Mouse (Mus musculus): ENCODE data around the gene Pp2d1. TPM values are rescaled to one million over a fixed set of nuclear protein-coding genes. Genes with fewer than 3 reads are reported as not detected.

Gene Pp2d1
- total RNA-seq, 2 experiments from 2014 or later, result not detected

GRCm38 (mm10) chr17:53567346-53568101, 28.3 kb upstream of the Pp2d1 start:
- peak; percentile 21 to 47 for DNase-seq (ENCODE audit: low spot score in 2 of 2)
- intact Hi-C loops (cut with DNase I), result loop anchor here (5.0 kb wide), 2 partner anchors 55 to 90 kb away; no protein-coding TSS in a partner anchor

DNA sequence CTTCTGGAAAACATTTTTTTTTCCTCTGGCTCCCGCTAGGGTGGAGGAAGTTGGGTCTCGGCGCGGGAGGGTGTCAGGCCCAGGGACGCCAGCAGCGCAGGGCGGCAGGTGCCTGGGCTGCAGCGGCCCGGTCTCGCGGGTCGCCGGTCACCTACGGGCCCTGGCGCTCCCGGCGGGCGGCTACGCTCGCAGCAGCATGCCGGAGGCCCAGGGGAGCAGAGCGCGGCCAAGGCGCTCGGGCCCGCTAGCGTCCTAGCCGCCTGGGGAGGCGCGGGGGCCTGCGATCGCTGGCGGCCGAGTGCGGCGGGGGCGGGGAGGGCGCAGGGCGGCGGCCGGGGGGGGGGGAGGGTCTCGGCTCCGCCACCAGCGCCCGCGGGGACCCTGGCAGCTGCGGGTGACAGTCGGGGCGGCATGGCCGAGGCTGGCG, 27.7 kb upstream of the Pp2d1 start:
- peak; percentile 51 to 52 for DNase-seq (ENCODE audit: low spot score in 2 of 2)
- intact Hi-C loops (cut with DNase I), result loop anchor here (5.0 kb wide), 2 partner anchors 55 to 90 kb away; no protein-coding TSS in a partner anchor

- intact Hi-C loops (cut with DNase I), result loop anchor here (5.0 kb wide), 2 partner anchors 54 to 91 kb away; no protein-coding TSS in a partner anchor
These were observed 27.1 kb upstream of the Pp2d1 start, which contains the start of gene Kat2b for GRCm38 (mm10) chr17:53566161-53566918. Kat2b (plus strand) TSS chr17:53566861.

DNA sequence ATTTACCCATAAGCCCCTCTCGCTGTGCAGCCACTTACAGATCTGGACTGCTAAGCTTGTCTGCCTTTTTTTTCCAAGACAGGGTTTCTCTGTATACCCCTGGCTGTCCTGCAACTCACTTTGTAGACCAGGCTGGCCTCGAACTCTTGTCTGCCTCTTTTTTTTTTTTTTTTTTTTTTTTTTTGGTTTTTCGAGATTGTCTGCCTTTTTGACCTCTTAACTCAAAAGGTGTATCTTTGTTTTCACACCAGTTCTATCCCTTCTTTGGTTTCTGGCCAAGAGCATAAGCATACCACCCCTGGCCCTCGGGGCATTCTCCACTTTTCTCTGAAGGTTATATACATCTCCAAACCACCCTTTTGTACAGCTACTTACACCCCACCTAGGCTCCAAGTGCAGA, 25.6 kb upstream of the Pp2d1 start:
- no peak for DNase-seq (ENCODE audit: low spot score in 2 of 2)
- intact Hi-C loops (cut with DNase I), result loop anchor here (5.0 kb wide), 2 partner anchors 53 to 92 kb away; no protein-coding TSS in a partner anchor

More at GRCm38 (mm10) chr17:53566161-53566918, 27.1 kb upstream of the Pp2d1 start, which contains the start of gene Kat2b:
- DNase-seq (ENCODE audit: low spot score in 2 of 2), result peak in 1 of 2 experiments; percentile 13

DNA sequence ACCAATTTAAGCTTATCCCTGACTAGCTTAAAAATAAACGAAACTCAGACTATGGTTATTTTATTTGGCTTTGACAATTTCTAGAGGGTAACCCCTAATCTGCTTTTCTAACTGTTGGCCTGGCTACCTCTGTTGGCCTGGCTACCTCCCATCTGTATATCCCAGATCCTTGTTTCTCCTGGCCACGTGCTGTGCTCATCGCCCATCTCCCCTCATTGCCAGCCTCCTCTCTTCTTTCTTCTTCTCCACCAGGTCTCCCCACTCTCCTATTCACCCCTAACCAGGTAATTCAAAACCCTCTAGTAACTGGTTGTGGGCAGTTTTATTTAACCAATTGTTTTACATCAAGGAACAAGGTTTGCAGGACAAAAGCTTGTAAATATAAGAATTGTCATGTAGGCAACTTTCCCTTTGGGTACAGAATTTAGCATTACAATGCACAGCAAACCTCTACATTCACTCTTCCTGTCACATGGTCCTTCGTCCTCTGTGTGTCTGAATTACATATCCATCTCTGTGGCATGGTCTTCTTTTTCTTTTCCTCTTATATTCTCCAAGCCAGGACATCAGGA, 22.3 kb upstream of the Pp2d1 start:
- intact Hi-C loops (cut with DNase I), result no loop called here
- DNase-seq (ENCODE audit: low spot score in 2 of 2), result no peak

GRCm38 (mm10) chr17:53559646-53560045, 20.4 kb upstream of the Pp2d1 start:
- intact Hi-C loops (cut with DNase I), result no loop called here
- no peak for DNase-seq (ENCODE audit: low spot score in 2 of 2)

DNA sequence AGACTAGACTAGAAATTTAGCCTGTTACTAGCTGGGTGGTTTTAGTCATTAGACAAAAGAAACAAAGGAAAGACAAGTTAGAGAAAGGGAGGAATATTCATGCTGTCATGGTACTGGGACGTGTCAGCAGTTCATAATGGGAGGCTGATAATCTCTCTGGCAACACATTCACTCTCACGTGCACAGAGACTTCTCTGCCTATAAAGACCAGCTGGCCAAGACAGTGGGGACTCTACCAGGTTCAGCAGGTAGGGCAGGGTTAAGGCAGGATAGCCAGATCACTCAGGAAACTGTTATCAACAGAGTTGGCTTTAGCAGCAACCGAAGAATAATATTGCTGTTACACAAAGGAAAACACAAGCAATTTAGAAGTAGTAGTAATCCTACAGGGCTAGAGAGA, 18.2 kb upstream of the Pp2d1 start:
- intact Hi-C loops (cut with DNase I), result no loop called here
- no peak for DNase-seq (ENCODE audit: low spot score in 2 of 2)

DNA sequence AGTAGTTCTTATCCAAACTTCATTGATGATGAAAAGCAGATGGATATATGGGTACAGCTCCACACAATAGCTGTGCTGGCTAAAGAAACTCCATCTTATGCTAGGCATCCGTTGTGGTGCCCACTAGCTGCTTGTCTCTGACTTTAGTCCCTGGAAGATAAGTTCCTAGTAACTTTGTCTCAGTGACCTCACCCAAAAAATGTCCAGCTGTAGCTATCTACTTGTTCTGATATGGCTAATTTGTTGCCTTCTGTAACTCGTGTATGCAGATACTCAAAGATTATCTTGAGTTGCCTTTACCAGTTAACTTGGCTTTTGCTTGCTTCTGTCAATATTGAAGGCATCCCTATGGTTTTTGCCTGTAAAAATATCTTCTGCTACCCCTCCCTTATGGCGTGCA, 15.6 kb upstream of the Pp2d1 start:
- no peak for DNase-seq (ENCODE audit: low spot score in 2 of 2)
- intact Hi-C loops (cut with DNase I), result no loop called here

GRCm38 (mm10) chr17:53554088-53554487, 14.8 kb upstream of the Pp2d1 start:
- intact Hi-C loops (cut with DNase I), result no loop called here
- no peak for DNase-seq (ENCODE audit: low spot score in 2 of 2)

GRCm38 (mm10) chr17:53551306-53552299, 12.4 kb upstream of the Pp2d1 start:
- intact Hi-C loops (cut with DNase I), result no loop called here
- DNase-seq (ENCODE audit: low spot score in 2 of 2), result no peak

DNA sequence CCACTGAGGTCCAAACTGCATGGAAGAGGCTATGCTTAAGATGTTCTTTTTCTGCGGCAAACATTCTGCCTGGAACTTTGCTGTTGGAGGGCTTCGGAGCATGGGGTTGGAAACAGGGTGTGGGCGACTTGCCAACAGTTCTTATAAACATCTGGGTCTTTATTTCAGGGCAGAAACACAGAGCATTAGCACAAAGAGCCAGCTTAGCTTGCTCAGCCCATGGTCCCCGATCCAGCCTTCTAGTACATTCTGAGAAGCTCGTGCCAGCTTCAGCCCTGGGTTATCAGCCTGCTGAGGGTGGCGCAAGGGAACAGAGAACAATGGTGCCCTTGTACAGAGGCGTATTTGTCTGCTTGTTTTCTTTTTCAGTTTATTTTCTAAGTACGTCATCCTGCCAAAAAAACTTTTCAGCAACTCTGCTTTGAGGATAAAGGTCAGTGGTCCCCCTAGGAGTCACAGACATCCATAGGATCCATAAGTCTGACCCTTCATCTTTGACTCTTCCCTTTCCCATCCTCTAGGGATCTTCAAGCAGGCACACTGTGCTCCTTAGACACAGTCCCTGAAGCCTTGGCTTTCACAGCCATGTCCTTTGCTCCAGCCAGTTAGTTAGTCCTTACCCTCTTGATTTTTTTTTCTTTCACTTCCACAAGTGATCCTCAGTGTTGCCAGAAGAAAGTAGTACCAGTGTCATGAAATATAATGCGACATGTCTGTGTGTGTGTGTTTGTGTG, 4.5 kb upstream of the Pp2d1 start:
- intact Hi-C loops (cut with DNase I), result no loop called here
- DNase-seq (ENCODE audit: low spot score in 2 of 2), result peak; percentile 9 to 25

DNA sequence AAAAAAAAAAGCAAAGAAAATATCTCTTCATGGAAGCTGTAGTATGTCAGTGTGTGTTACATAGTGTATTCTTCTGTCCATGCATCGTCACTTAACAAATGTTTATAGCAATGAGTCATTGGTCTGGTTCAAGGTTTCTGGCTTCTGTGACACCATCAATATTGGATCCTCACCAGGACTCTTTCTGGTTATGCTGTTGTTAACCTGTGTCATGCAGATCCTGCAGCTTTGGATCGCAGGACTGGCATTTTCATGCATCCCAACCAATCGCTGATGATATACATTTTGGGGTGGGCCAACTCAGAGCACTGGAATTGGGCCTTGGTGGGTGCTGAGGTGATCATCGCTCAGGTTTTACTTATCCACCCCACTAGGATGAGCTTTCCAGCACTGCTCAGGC, 3.3 kb upstream of the Pp2d1 start:
- intact Hi-C loops (cut with DNase I), result no loop called here
- DNase-seq (ENCODE audit: low spot score in 2 of 2), result no peak

GRCm38 (mm10) chr17:53532425-53532824, 6.8 kb downstream of the Pp2d1 start:
- no peak for DNase-seq (ENCODE audit: low spot score in 2 of 2)
- intact Hi-C loops (cut with DNase I), result no loop called here

DNA sequence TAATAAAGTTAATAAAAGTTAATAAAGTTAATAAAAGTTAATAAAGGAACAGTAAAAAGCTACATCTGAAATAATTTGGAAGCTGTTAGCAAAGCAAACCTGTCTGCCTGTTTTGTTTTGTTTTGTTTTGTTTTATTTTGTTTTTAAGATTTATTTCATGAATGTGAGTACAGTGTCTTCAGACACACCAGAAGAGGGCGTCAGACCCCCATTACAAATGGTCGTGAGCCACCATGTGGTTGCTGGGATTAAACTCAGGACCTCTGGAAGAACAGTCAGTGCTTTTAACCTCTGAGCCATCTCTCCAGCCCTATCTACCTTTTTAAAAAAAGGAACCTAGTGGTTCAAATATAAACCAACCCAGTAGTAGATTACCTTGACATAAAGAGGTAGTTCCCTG, 8.1 kb downstream of the Pp2d1 start:
- intact Hi-C loops (cut with DNase I), result no loop called here

DNA sequence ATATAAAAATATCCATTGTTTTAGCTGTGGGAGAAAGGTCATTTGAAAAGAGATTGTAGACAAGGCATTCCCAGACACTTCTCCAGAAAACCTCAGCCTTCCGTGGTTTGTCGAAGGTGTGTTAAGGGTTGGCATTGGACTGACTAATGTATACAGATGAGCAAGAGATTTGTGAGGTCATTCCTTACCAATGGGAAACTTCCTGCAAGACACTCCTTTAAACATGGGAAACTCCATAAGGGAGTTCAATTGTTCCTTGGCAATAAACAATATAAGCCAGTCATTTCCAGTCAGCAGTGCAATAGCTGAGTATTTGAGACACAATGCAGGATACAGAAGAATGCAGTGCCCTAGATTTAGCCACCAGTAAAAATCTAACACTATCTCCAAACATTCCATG, 11.2 kb downstream of the Pp2d1 start:
- DNase-seq (ENCODE audit: low spot score in 2 of 2), result no peak
- intact Hi-C loops (cut with DNase I), result no loop called here

More for the DNA sequence above, 8.1 kb downstream of the Pp2d1 start:
- DNase-seq (ENCODE audit: low spot score in 2 of 2), result no peak

DNA sequence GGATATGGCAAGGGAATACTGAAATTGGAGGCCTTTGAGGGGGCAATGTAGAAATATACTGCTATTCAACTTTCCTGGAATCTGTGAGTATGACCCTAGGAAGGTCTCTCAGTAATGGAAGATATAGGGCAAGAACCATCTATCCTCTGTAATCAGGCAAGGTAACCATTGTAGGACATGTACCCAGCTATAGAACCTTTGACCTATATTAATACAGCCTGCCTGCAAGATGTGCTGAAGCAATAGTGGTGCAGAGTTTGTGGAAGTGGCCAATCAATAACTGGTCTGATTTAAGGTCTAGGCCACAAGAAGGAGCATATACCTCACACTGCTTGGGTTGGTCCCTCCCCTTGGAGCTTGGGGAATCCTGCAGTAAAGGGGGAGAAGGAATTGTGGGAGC, 18.7 kb downstream of the Pp2d1 start:
- intact Hi-C loops (cut with DNase I), result no loop called here
- no peak for DNase-seq (ENCODE audit: low spot score in 2 of 2)

DNA sequence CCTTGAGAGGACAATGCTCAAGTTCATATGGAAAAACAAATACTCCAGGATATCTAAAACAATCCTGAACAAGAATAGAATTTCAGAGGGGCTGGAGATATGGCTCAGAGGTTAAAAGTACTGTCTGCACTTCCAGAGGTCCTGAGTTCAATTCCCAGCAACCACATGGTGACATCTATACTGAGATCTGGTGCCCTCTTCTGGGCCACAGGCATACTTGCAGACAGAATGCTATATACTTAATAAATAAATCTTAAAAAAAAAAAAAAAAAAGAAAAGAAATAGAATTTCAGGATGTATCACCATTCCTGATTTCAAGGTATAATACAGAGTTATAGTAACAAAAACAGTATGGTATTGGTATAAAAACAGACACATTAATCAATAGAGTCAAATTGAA, 19.9 kb downstream of the Pp2d1 start:
- no peak for DNase-seq (ENCODE audit: low spot score in 2 of 2)
- intact Hi-C loops (cut with DNase I), result no loop called here

DNA sequence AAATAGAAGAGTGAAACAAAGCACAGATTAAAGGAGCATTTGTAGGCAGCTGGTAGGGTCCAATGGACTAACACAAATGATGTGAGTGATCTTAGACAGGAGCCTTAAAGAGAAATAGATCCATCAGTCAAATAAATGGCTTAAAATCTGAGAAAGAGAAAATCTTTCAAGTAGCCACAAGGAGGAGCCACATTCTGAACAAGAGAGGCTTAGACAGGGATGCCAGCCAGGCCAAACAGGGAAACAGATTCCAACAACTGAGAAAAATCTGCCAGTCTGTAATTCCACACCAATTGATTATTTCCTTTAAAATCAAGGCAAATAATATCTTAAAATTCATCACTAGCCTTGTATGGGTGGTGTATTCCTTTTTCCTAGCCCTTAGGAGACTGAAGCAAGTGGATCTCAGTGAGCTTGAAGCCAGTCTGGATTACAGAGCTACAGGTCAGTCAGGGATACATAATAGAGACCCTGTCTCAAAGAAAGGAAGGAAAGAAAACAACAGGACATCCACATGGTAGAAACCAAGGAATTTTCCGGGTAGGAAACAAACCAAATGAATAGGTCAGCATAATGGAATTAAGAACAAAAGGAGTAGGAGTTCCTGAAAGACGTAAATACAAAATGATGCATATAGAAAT, 26.8 kb downstream of the Pp2d1 start:
- DNase-seq (ENCODE audit: low spot score in 2 of 2), result peak; percentile 7 to 21
- intact Hi-C loops (cut with DNase I), result loop anchor here (5.0 kb wide), 3 partner anchors 55 to 320 kb away; partner anchors contain the start of gene Kat2b
